ENCODE assay signal across 26 mouse cellular contexts in genomic region chr17:65867996-65868395, GRCm38 (mm10).
"Had no signal": no experiment of that assay in that cellular context is flagged by ENCODE, and none has a peak within 500 bp of the region (broad histone marks: within the 10 kb centered on the region; RNA-seq: fewer than 3 reads in every experiment).

No protein-coding gene starts in this region.

- H3K4me2 ChIP-seq: heart, embryonic 11.5 days; heart, embryonic 13.5 days; heart, embryonic 15.5 days; hindbrain, embryonic 13.5 days; hindbrain, embryonic 15.5 days; limb, embryonic 12.5 days; liver, embryonic 11.5 days; liver, embryonic 13.5 days; liver, embryonic 15.5 days had no signal

- ATAC-seq: hindbrain, postnatal 0 days; intestine, postnatal 0 days had no signal

- H3K27ac ChIP-seq: heart, adult 2 months; heart, embryonic 13.5 days; heart, embryonic 15.5 days; hindbrain, embryonic 10.5 days; hindbrain, embryonic 13.5 days; hindbrain, embryonic 15.5 days; hindbrain, postnatal 0 days; kidney, postnatal 0 days; limb, embryonic 10.5 days; limb, embryonic 12.5 days; liver, embryonic 13.5 days; liver, embryonic 15.5 days had no signal

- H3K9me3 ChIP-seq: heart, embryonic 13.5 days; heart, embryonic 15.5 days; hindbrain, embryonic 10.5 days; hindbrain, embryonic 13.5 days; hindbrain, embryonic 15.5 days; limb, embryonic 10.5 days; liver, embryonic 13.5 days; liver, embryonic 15.5 days had no signal

- H3K4me3 ChIP-seq: heart, adult 2 months; heart, embryonic 13.5 days; heart, embryonic 15.5 days; hindbrain, embryonic 10.5 days; hindbrain, embryonic 13.5 days; hindbrain, embryonic 15.5 days; limb, embryonic 10.5 days; limb, embryonic 12.5 days; liver, embryonic 13.5 days; liver, embryonic 15.5 days had no signal

- H3K27me3 ChIP-seq: heart, embryonic 13.5 days; heart, embryonic 15.5 days; hindbrain, embryonic 13.5 days; hindbrain, embryonic 15.5 days; limb, embryonic 12.5 days; liver, embryonic 13.5 days; liver, embryonic 15.5 days had no signal

- H3K9ac ChIP-seq: heart, embryonic 13.5 days; heart, embryonic 15.5 days; hindbrain, embryonic 13.5 days; hindbrain, embryonic 15.5 days; limb, embryonic 12.5 days; liver, embryonic 13.5 days; liver, embryonic 15.5 days had no signal

- DNase-seq: gastrocnemius, postnatal 10 days; gastrocnemius, postnatal 25 days; heart, adult 2 months; heart, postnatal 14 days; heart, postnatal 36 days; kidney, adult 18-20 months; kidney, adult 8-10 months; kidney, postnatal 14 days; kidney, postnatal 36 days; layer of hippocampus, adult 9-11 months; layer of hippocampus, postnatal 36 days; liver; liver, embryonic 13.5 days had no signal
